Mouse (Mus musculus): ENCODE measurements around the gene Gbp7. TPM values are rescaled to one million over a fixed set of nuclear protein-coding genes. Genes with fewer than 3 reads are reported as not detected.

Gene Gbp7
- polyA plus RNA-seq, 1 experiment from 2014 or later: 1.3 TPM

- Histone ChIP-seq H3K9me3 (no peaks in the 10 kb centered on the region), H3K4me3 (replicated peaks) (no peak overlapping the region), H3K9ac (replicated peaks) (no peak overlapping the region), H3K36me3 (no peaks in the 10 kb centered on the region), H3K27ac (no peak overlapping the region), H3K4me2 (replicated peaks) (no peak overlapping the region), H3K4me1 (replicated peaks) (no peaks in the 10 kb centered on the region), H3K27me3 (no peaks in the 10 kb centered on the region)
- WGBS: 92% methylated on average over 4 of the region's 4 CpGs
- ATAC-seq: no peak
Observed at GRCm38 (mm10) chr3:142570738-142571137, 40.6 kb downstream of the Gbp7 start.

GRCm38 (mm10) chr3:142577108-142577507, 47.0 kb downstream of the Gbp7 start:
- no peaks in the 10 kb centered on the region for H3K4me1 ChIP-seq (replicated peaks)
- no peak overlapping the region for H3K4me2 ChIP-seq (replicated peaks)
- ATAC-seq: no peak
- no peaks in the 10 kb centered on the region for H3K27me3 ChIP-seq
- WGBS: 89% methylated on average over 3 of the region's 3 CpGs
- no peak overlapping the region for H3K9ac ChIP-seq (replicated peaks)
- H3K9me3 ChIP-seq: no peaks in the 10 kb centered on the region
- no peak overlapping the region for H3K27ac ChIP-seq
- no peaks in the 10 kb centered on the region for H3K36me3 ChIP-seq
- no peak overlapping the region for H3K4me3 ChIP-seq (replicated peaks)

- H3K9ac ChIP-seq (replicated peaks): no peak overlapping the region
Observed at GRCm38 (mm10) chr3:142578342-142578741, 48.2 kb downstream of the Gbp7 start.

GRCm38 (mm10) chr3:142583067-142583466, 52.9 kb downstream of the Gbp7 start:
- H3K4me2 ChIP-seq (replicated peaks): no peak overlapping the region
- H3K27ac ChIP-seq: no peak overlapping the region
- no peak for ATAC-seq
- H3K9me3 ChIP-seq: no peaks in the 10 kb centered on the region
- H3K36me3 ChIP-seq: no peaks in the 10 kb centered on the region
- H3K4me1 ChIP-seq (replicated peaks): no peaks in the 10 kb centered on the region
- 90% methylated on average over 4 of the region's 4 CpGs for WGBS
- H3K27me3 ChIP-seq: no peaks in the 10 kb centered on the region
- H3K9ac ChIP-seq (replicated peaks): no peak overlapping the region
- no peak overlapping the region for H3K4me3 ChIP-seq (replicated peaks)

More at GRCm38 (mm10) chr3:142578342-142578741, 48.2 kb downstream of the Gbp7 start:
- H3K4me3 ChIP-seq (replicated peaks): no peak overlapping the region
- WGBS: 90% methylated on average over 4 of the region's 4 CpGs
- no peak for ATAC-seq
- H3K36me3 ChIP-seq: no peaks in the 10 kb centered on the region
- H3K9me3 ChIP-seq: no peaks in the 10 kb centered on the region
- no peaks in the 10 kb centered on the region for H3K27me3 ChIP-seq
- no peak overlapping the region for H3K4me2 ChIP-seq (replicated peaks)
- H3K27ac ChIP-seq: no peak overlapping the region
- no peaks in the 10 kb centered on the region for H3K4me1 ChIP-seq (replicated peaks)

- Histone ChIP-seq H3K4me2 (replicated peaks) (no peak overlapping the region), H3K27ac (no peak overlapping the region), H3K4me1 (replicated peaks) (no peaks in the 10 kb centered on the region), H3K36me3 (no peaks in the 10 kb centered on the region), H3K9me3 (no peaks in the 10 kb centered on the region), H3K27me3 (no peaks in the 10 kb centered on the region), H3K9ac (replicated peaks) (no peak overlapping the region), H3K4me3 (replicated peaks) (no peak overlapping the region)
- no peak for ATAC-seq
Observed at GRCm38 (mm10) chr3:142587386-142587785, 57.2 kb downstream of the Gbp7 start.

- Histone ChIP-seq H3K4me1 (replicated peaks) (no peaks in the 10 kb centered on the region), H3K27ac (no peak overlapping the region), H3K4me3 (replicated peaks) (no peak overlapping the region), H3K4me2 (replicated peaks) (no peak overlapping the region), H3K9ac (replicated peaks) (no peak overlapping the region), H3K9me3 (no peaks in the 10 kb centered on the region), H3K36me3 (no peaks in the 10 kb centered on the region), H3K27me3 (no peaks in the 10 kb centered on the region)
- 78% methylated on average over 2 of the region's 2 CpGs for WGBS
- ATAC-seq: no peak
Observed at GRCm38 (mm10) chr3:142588888-142589287, 58.7 kb downstream of the Gbp7 start.

- no peak overlapping the region for H3K4me3 ChIP-seq (replicated peaks)
- no peak for ATAC-seq
- no peak overlapping the region for H3K4me2 ChIP-seq (replicated peaks)
- H3K27ac ChIP-seq: no peak overlapping the region
- H3K4me1 ChIP-seq (replicated peaks): no peaks in the 10 kb centered on the region
- 87% methylated on average over 4 of the region's 4 CpGs for WGBS
- no peak overlapping the region for H3K9ac ChIP-seq (replicated peaks)
- H3K27me3 ChIP-seq: no peaks in the 10 kb centered on the region
- H3K9me3 ChIP-seq: no peaks in the 10 kb centered on the region
- no peaks in the 10 kb centered on the region for H3K36me3 ChIP-seq
Observed at GRCm38 (mm10) chr3:142590431-142591067, 60.4 kb downstream of the Gbp7 start.

- ATAC-seq: no peak
- Histone ChIP-seq H3K36me3 (no peaks in the 10 kb centered on the region), H3K9me3 (no peaks in the 10 kb centered on the region), H3K4me3 (replicated peaks) (no peak within 1 kb of the TSS), H3K9ac (replicated peaks) (no peak within 1 kb of the TSS), H3K27me3 (no peaks in the 10 kb centered on the region), H3K4me1 (replicated peaks) (no peaks in the 10 kb centered on the region), H3K27ac (no peak within 1 kb of the TSS), H3K4me2 (replicated peaks) (no peak within 1 kb of the TSS)
- WGBS: 86% methylated on average over 1 of the region's 1 CpGs
Observed at GRCm38 (mm10) chr3:142594547-142594946, 64.4 kb downstream of the Gbp7 start, which contains the start of gene Gbp2b. Gene Gbp2b, plus strand, starts transcription at chr3:142594847.

- no peak for ATAC-seq
- no peak overlapping the region for H3K4me3 ChIP-seq (replicated peaks)
- H3K9ac ChIP-seq (replicated peaks): no peak overlapping the region
- 82% methylated on average over 3 of the region's 3 CpGs for WGBS
- no peaks in the 10 kb centered on the region for H3K27me3 ChIP-seq
- no peak overlapping the region for H3K27ac ChIP-seq
- no peaks in the 10 kb centered on the region for H3K9me3 ChIP-seq
- H3K4me1 ChIP-seq (replicated peaks): no peaks in the 10 kb centered on the region
- H3K36me3 ChIP-seq: no peaks in the 10 kb centered on the region
- H3K4me2 ChIP-seq (replicated peaks): no peak overlapping the region
Observed at GRCm38 (mm10) chr3:142597923-142598322, 67.8 kb downstream of the Gbp7 start.

Other genes starting within 250 kb of the Gbp7 start
- gene Pdlim5, start 134.6 kb upstream of the Gbp7 start, polyA plus RNA-seq (2015; fragmentation: Nextera tagmentation; extraction: Ambion mirVana): 11.6 and 12.4 TPM in 2 replicates
- gene Gbp5, start 36.4 kb upstream of the Gbp7 start, polyA plus RNA-seq (2015; fragmentation: Nextera tagmentation; extraction: Ambion mirVana): 0.07 TPM in 1 of 2 replicates, not detected in the other
- gene Gbp3, start 29.7 kb downstream of the Gbp7 start, polyA plus RNA-seq (2015; fragmentation: Nextera tagmentation; extraction: Ambion mirVana): 0.76 and 1.1 TPM in 2 replicates
- gene Gbp2b, start 64.5 kb downstream of the Gbp7 start, polyA plus RNA-seq (2015; fragmentation: Nextera tagmentation; extraction: Ambion mirVana): not detected in 2 replicates
- 0.23 and 0.30 TPM in 2 replicates for gene Gbp2, start 90.3 kb downstream of the Gbp7 start, polyA plus RNA-seq (2015; fragmentation: Nextera tagmentation; extraction: Ambion mirVana)
- 4.4 and 4.9 TPM in 2 replicates for gene Kyat3, start 170.7 kb downstream of the Gbp7 start, polyA plus RNA-seq (2015; fragmentation: Nextera tagmentation; extraction: Ambion mirVana)
- gene Gtf2b, start 234.7 kb downstream of the Gbp7 start, polyA plus RNA-seq (2015; fragmentation: Nextera tagmentation; extraction: Ambion mirVana): 99.3 and 103 TPM in 2 replicates